Mouse (Mus musculus) hindbrain, postnatal 0 days (tissue): Measurements from ENCODE around the gene Tgfbr3. TPM values are rescaled to one million over a fixed set of nuclear protein-coding genes. Genes with fewer than 3 reads are reported as not detected.

ENCODE experiments used
- ATAC-seq: fragments of 200-750 bp; cut with Nextera tagmentation; 2 replicates; pipeline ENCODE4 v1.8.0; 2017; ENCODE audit warnings: mild to moderate bottlenecking, moderate TSS enrichment, moderate library complexity
- DNase-seq: peaks from one replicate; pipeline ENCODE4 v3.0.0-alpha.2; 2015; ENCODE audit warnings: low spot score
- H3K27ac ChIP-seq: fragments of 300-500 bp; sonication (generic); 2 replicates; pipeline ENCODE4 v1.5.1; 2014; ENCODE audit warnings: mild to moderate bottlenecking
- H3K27me3 ChIP-seq: fragments of 300-500 bp; sonication (generic); 2 replicates; pipeline ENCODE4 v1.6.1; 2014; ENCODE audit warnings: low read length, mixed read lengths; ENCODE audit not compliant: insufficient read depth
- H3K36me3 ChIP-seq: fragments of 300-500 bp; sonication (generic); 2 replicates; pipeline ENCODE4 v1.6.1; 2014; ENCODE audit warnings: low read length, mixed read lengths; ENCODE audit not compliant: insufficient read depth
- H3K4me1 ChIP-seq: fragments of 300-500 bp; sonication (generic); 2 replicates; pipeline ENCODE4 v1.6.1; 2014; ENCODE audit warnings: antibody characterized with exemption, low read length, mixed read lengths; ENCODE audit not compliant: insufficient read depth
- H3K4me2 ChIP-seq: fragments of 300-500 bp; sonication (generic); 2 replicates; pipeline ENCODE4 v1.6.1; 2014; ENCODE audit warnings: low read depth, mild to moderate bottlenecking, low read length, moderate library complexity, mixed read lengths
- H3K4me3 ChIP-seq: fragments of 300-500 bp; sonication (generic); 2 replicates; pipeline ENCODE4 v1.5.1; 2014; ENCODE audit warnings: low read length
- H3K9ac ChIP-seq: fragments of 300-500 bp; sonication (generic); replicated peaks from 2 replicates; pipeline ENCODE4 v1.6.1; 2014; ENCODE audit warnings: mild to moderate bottlenecking, low read length, moderate library complexity, mixed read lengths
- H3K9me3 ChIP-seq: fragments of 300-500 bp; sonication (generic); 2 replicates; pipeline ENCODE4 v1.6.1; 2016; ENCODE audit warnings: low read length, mixed read lengths
- CTCF ChIP-seq: IDR thresholded peaks from 2 replicates; pipeline ENCODE4 v1.5.1; 2016; ENCODE audit warnings: antibody characterized with exemption, control low read depth, low read depth
- WGBS: fragments of 180-500 bp; shearing (Covaris S2); extraction: QIAGEN DNeasy Blood & Tissue Kit; methylation state at CpG from one replicate; pipeline ENCODE4 v1.1.7; 2014; 5-methylcytosine and 5-hydroxymethylcytosine counted together
- polyA plus RNA-seq: library from polyadenylated mRNA; unstranded; fragments of >200 nt; fragmentation: Nextera tagmentation; extraction: Ambion mirVana; gene quantifications from 2 replicates; pipeline ENCODE4 v1.2.1, GENCODE M21; 2015
- total RNA-seq: library from RNA; depleted of rRNA; stranded (reverse); fragments of >200 nt; gene quantifications from 2 replicates; pipeline ENCODE4 v1.2.3, GENCODE M21; 2014

Tgfbr3 gene
- total and polyA plus RNA-seq, 2 experiments from 2014 or later = 4.8 to 21.7 TPM

- no peaks in the 10 kb centered on the region for H3K9me3 ChIP-seq
- H3K4me1 ChIP-seq = no peaks in the 10 kb centered on the region; the same call in 1 of the 2 replicates
- no peak overlapping the region for H3K9ac ChIP-seq
- TF ChIP-seq CTCF = no peak
- no peak overlapping the region for H3K4me3 ChIP-seq
- H3K36me3 ChIP-seq = no peaks in the 10 kb centered on the region
- WGBS = 37% methylated on average over 8 of the region's 8 CpGs
- H3K4me2 ChIP-seq = no peak overlapping the region
- H3K27ac ChIP-seq = no peak overlapping the region
- ATAC-seq (no peak), DNase-seq (no peak)
- H3K27me3 ChIP-seq = no peaks in the 10 kb centered on the region
These were observed 86.4 kb downstream of the Tgfbr3 start for GRCm38 (mm10) chr5:107202801-107203559.

DNA sequence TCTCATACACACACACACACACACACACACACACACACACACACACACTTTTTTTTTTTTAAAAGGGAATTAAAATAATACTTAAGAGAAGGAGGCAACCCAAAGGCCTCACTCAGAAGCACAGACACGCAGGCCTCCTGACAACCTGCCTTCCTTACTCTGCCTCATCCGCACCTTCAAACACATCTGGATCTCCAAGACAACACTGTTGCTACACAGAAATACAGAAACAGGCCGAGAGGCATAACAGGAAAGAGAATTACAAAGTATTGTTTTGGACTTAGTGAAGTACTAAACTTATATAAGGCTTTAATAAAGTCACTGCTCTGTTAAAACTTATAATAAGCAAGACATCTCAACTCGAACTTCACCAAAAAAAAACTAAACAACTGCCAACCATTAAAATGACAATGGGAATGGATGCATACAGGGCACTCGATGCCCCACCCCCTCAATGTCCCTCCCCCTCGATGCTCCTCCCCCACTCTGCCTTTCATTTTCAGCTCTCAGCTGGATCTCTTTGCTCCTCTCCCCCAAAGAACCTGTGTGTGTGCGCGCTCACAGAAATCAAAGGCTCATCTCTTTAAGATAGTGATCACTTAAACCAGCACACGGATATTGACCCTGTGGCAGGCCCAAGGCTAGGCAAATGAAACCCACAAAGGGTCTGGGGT, 87.8 kb downstream of the Tgfbr3 start:
- Histone ChIP-seq H3K36me3 (no peaks in the 10 kb centered on the region), H3K9ac (no peak overlapping the region), H3K4me3 (no peak overlapping the region), H3K4me2 (no peak overlapping the region), H3K9me3 (no peaks in the 10 kb centered on the region), H3K4me1 (no peaks in the 10 kb centered on the region; the same call in 1 of the 2 replicates), H3K27me3 (no peaks in the 10 kb centered on the region), H3K27ac (no peak overlapping the region)
- no peak for TF ChIP-seq CTCF
- no peak for DNase-seq
- no peak for ATAC-seq
- 60% methylated on average over 9 of the region's 9 CpGs for WGBS

- DNase-seq (no peak), ATAC-seq (no peak)
- Histone ChIP-seq H3K27me3 (no peaks in the 10 kb centered on the region), H3K4me3 (no peak overlapping the region), H3K4me2 (no peak overlapping the region), H3K4me1 (no peaks in the 10 kb centered on the region; the same call in 1 of the 2 replicates), H3K36me3 (no peaks in the 10 kb centered on the region), H3K27ac (no peak overlapping the region), H3K9ac (no peak overlapping the region), H3K9me3 (no peaks in the 10 kb centered on the region)
- WGBS = 79% methylated on average over 12 of the region's 12 CpGs
- no peak for TF ChIP-seq CTCF
These were observed 88.5 kb downstream of the Tgfbr3 start for GRCm38 (mm10) chr5:107200853-107201341.

GRCm38 (mm10) chr5:107200221-107200635, 89.2 kb downstream of the Tgfbr3 start:
- 83% methylated on average over 10 of the region's 10 CpGs for WGBS
- Histone ChIP-seq H3K36me3 (no peaks in the 10 kb centered on the region), H3K9me3 (no peaks in the 10 kb centered on the region), H3K27ac (no peak overlapping the region), H3K4me1 (no peaks in the 10 kb centered on the region; the same call in 1 of the 2 replicates), H3K27me3 (no peaks in the 10 kb centered on the region), H3K4me2 (no peak overlapping the region), H3K4me3 (no peak overlapping the region), H3K9ac (no peak overlapping the region)
- no peak for TF ChIP-seq CTCF
- DNase-seq (no peak), ATAC-seq (no peak)

GRCm38 (mm10) chr5:107195751-107196395, 93.6 kb downstream of the Tgfbr3 start:
- Histone ChIP-seq H3K9ac (no peak overlapping the region), H3K27me3 (no peaks in the 10 kb centered on the region), H3K4me2 (no peak overlapping the region), H3K27ac (no peak overlapping the region), H3K4me1 (no peaks in the 10 kb centered on the region), H3K9me3 (no peaks in the 10 kb centered on the region), H3K4me3 (no peak overlapping the region), H3K36me3 (no peaks in the 10 kb centered on the region)
- 60% methylated on average over 12 of the region's 12 CpGs for WGBS
- no peak for TF ChIP-seq CTCF
- DNase-seq (no peak), ATAC-seq (no peak)

DNA sequence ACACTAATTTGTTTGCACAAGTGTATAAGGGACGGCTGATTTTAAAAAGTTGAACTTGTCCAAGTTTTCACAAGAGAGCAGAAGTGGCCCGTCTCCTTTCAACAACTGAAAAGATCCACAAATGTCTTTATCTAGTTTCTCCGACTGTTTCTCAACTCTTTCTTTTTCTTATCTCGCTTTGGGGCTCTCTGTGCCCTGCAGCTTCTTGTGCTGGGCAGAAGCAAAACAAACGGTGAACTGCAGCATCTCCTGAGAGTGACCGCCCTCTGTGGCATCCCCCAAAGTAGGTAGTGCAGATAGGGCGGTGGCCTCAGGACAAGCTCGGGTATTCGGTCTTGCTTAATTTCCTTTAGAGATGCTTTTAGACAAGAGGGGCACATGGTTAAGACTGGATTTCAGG, 96.3 kb downstream of the Tgfbr3 start:
- Histone ChIP-seq H3K27ac (no peak overlapping the region), H3K36me3 (no peaks in the 10 kb centered on the region), H3K4me3 (no peak overlapping the region), H3K27me3 (no peaks in the 10 kb centered on the region), H3K9ac (no peak overlapping the region), H3K4me1 (no peaks in the 10 kb centered on the region), H3K4me2 (no peak overlapping the region), H3K9me3 (no peaks in the 10 kb centered on the region)
- TF ChIP-seq CTCF = no peak
- ATAC-seq = no peak
- no peak for DNase-seq
- WGBS = 89% methylated on average over 9 of the region's 9 CpGs
